Mouse (Mus musculus): ENCODE results near the gene Gpx2. TPM values are rescaled to one million over a fixed set of nuclear protein-coding genes. Genes with fewer than 3 reads are reported as not detected.

Gene Gpx2
- polyA plus RNA-seq (2017; shearing (Covaris generic)): not detected

DNA sequence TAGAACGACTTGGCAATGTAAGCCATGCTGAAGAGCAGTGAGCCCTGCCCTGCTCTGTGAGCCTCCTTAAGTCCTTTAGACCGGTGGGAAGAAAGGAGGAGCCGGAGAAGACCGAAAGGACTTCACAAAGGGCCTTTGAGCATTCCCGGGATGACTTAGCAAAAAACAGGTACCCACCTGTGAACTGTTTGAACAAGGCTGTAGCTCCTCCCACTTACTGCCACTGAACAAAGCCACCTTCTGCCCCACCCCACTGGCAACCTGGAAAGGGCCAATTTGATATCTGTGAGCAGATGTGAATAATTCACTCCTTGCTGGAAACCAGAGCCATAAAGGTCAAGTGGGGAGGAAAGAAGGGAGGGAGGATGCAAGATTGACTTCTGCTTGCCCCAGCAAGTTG is at the start of gene Gpx2:
Gene Gpx2 (minus strand): TSS at position 205 of the 400 bp plus-strand sequence.
- no peak for ATAC-seq

DNA sequence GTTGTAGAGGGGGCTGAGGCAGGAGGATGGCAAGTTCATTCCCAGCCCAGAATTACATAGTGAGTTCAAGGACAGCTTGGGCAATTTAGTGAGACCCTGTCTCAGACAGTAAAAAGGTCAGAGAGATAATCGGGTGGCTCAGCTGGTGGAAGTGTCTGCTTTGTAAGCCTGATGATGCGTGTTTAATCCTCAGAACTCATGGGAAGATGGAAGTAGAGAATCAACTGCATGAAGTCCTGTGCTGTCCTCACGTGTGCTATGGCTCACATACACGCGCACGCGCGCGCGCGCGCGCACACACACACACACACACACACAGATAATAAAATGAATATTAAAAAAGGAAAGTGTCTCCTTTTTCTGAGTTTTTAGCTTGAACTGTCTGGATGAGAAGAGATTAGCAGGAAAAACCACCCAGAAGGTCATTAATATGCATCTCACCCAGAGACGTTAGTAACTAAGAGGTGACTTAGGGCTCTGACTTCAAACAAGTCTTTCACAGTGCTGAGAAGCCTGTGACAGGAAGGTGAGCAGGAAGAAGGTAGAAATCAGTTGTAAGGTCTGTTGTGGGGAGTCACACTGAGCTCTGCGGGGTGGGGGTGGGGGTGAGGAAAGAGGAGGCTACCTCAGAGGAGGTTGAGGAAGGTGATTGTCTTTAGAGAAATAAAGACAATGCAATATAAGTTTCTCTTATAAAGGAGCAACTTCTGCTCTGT is 49.1 kb upstream of the Gpx2 start:
- ATAC-seq: peak; percentile 91

DNA sequence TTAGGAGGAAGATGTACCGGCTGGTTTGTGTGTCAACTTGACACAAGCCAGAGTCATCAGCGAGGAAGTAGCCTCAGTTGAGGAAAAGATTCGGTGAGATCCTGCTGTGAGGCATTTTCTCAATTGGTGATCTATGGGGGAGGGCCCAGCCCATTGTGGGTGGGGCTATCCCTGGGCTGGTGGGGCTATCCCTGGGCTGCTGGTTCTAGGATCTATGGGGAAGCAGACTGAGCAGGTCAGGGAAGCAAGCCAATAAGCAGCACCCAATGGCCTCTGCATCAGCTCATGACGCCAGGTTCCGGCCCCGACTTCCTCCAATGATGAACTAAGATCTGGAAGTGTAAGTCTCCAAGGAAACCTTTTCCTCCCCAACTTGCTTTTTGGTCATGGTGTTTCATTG is 44.7 kb upstream of the Gpx2 start:
- no peak for ATAC-seq

DNA sequence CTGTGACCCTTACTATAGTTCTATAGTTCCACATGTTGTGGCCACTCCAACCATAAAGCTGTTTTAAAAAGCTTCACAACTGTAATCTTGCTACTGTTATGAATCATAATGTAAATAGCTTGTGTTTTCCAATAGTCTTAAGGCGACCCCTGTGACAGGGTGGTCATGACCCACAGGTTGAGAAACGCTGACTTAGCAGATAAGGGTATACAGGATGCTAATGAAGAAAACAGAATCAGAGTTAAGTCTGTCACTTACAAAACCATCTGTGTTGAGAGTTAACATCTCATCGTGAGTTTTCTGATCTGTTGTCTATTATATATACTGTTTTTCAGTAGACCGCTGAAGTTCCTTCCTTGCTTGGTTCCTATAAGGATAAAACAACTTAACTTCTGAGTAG is 43.9 kb upstream of the Gpx2 start:
- no peak for ATAC-seq

DNA sequence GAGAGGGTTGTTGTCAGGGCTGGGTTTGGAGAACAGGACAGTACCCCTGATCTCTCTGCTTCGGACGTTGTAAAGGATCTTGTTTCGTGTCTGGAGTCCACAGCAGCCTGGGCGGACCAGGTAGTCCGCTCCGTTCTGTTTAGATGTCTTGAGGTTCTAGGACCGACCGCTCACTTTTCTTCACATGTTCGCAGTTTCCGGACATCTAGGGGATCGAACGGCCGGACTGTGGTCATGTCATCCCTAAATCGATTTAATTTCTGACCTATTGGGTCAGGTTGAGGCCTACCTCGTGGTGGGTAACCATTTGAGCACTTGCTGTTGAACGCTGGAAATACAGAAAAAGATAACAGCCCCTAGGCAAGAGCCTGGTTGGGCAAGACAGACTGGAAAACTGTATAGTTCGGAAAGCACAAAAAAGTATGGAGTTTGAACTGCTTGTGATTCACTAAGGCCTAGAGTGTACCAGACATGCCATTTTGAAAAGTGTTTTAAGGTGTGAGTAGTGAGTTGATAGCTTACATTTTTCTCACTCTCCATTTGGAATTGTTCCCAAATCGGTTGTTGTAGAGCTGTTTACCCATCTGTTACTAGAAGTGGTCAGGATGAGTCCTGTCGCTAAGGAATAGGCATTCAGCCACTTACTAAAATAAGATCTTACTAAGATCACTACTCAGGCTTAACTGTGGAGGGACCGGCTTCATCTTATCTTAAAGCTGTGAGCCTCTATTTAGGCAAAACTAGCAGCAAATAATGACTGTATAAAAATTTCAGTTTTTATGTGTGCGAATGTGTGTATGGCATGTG is 42.7 kb upstream of the Gpx2 start:
- ATAC-seq: peak; percentile 18

DNA sequence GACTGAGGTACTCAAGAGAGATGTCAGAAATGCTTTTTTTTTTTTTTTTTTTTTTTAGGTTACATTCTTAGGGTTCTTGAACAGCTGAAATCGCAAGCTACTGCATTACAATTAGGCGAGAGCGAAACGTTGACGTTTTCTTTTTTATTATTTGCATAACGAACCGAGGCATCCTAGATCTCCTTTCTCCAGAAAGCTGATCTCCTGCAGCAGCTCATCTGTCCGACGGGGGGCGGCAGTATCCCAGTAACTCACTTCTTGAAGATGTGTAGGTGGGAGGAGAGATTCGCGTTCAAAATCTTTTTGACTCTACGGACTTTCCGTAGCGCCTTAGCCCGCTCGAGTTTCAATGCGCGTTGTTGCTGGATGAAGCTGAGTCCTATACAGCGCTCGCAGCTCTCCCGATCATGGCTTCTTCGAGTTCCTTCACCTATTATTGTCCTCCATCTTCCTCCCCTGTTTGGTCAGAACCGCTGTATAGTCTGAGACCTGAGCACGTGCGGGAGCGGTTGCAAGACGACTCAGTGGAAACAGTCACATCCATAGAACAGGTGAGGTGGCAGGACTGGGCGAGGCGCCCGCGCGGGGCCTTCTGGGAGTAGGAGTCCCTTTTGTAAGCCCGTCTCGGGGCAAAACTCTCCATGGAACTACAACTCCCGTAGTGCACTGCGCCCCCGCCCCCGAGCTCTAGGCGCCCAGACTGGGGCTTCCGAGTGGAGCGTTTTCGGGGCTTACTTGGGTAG is 41.9 kb upstream of the Gpx2 start:
- ATAC-seq: peak; percentile 95

DNA sequence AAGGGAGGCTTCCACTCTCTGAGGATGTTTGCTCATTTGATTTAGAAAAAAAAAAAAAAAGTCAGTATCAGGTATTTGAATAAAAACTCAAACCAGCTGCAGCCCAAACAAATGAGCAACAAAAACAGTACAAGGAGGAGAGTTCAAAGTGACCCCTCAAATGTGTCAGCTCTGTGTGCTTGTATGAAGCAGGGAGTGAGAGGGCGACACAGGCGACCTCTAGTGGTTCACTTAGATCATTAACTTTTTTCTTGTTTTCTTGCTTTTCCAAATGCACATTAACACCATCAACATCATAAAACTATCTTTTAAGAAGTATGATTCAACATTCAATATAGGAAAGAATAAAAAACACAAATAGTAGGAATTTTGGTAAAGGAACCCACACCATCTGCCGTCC is 37.4 kb upstream of the Gpx2 start:
- no peak for ATAC-seq

DNA sequence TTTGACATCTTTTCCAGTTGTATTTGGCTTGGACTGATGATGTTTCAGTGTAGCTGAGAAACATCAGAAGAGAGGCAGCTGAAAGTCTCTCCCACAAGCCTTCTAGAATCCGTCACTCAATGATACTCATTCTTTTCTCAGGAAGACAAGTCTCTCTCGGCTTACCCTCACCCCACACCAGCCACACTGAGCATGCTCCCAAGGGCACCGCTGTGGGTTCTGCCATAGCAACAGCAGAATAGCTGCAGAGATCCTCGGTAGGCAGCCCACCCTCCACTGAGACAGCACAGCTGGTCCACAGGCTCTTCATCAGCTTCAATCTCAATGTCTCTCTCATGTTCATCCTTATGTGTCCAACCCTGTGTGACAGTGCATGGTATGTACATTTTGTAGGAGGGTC is 29.9 kb upstream of the Gpx2 start:
- no peak for ATAC-seq

DNA sequence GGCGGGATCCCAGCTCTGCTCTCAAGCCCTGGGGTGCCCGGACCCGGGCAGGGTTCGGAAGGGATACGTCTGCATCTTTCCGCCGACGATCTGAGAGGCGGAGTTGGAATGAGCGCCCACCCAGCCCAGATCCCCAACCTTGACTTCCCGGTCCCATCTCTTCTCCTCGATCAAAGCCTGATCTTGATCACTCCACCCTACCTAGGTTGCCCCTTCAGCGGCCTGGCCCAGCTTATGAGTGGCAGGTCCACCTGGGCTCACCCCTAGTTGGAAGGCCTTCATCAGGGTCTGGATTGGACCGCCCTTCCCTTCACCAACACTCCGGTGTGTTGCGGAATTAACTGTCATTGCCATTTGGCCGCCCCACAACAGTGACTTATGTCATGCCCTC is 27.3 kb upstream of the Gpx2 start, which contains the start of gene Rab15:
Gene Rab15 (minus strand): TSS at position 258 of the 391 bp plus-strand sequence.
- no peak for ATAC-seq

DNA sequence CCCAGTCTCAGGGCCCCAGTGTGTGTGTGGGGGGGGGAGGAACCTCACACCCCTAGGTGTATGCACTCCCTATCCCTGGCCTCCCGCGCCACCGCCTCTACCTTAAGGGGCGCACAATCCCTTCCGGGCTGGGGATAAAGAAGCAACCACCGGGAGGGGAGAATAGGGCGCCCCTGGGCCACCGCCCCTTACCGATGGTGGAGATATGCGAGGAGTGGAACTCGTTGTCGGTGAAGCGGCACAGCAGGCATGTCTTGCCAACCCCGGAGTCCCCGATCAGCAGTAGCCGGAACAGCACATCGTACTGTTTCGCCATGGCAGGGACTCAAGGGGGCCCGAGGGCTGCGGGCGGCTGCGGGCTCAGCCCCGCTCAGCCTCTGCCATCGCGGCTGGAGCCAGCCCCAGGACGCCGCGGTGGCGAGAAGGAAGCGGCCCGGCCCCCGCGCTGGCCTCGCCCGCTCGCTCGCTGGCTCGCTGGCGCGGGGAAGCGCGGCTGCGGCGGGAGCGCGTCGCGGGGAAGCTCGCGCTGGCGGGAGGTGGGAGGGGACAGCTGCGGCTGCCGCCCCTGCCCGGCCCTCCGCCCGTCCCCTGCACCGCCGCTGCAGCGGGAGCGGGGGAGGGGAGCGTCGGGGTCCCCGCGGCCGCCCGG is 26.8 kb upstream of the Gpx2 start:
- ATAC-seq: peak; percentile 51

DNA sequence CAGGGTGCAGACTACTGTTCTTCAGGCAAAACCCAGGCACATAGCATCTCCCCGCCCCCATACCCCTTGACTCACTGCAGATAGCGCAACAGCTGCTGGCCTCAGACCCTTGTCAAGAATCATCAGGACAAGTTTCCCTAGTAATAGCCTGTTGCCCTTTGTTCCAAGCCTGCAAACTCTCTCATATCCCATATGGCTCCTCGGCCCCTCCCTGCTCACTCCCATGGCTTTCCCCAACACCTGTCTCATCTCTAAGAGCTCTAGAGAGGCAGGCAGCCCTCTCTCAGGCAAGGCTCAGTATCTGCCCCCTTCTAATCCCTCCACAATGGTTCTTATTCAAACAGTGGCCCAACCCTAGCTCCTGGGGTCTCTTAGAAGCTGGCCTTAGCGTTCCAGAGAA is 25.3 kb upstream of the Gpx2 start:
- no peak for ATAC-seq

DNA sequence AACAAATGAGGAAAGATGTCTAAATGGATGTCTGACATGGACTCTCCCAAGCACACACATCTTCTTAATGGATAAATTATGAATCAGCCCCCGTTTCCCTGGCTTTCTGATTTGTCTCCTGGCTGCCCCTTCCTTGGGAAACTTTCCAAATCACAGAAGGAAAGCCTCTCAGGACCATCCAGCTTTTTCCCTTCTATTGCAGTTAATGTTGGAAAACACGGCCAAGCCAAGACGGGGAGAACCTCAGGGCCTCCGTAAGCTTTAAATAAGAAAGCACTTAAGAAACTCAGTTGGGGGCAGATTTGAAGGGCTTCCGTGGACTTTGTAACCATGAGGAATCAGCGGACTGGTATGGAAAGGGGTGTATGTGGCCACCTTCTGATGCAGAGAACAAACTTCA is 24.5 kb upstream of the Gpx2 start:
- ATAC-seq: no peak

DNA sequence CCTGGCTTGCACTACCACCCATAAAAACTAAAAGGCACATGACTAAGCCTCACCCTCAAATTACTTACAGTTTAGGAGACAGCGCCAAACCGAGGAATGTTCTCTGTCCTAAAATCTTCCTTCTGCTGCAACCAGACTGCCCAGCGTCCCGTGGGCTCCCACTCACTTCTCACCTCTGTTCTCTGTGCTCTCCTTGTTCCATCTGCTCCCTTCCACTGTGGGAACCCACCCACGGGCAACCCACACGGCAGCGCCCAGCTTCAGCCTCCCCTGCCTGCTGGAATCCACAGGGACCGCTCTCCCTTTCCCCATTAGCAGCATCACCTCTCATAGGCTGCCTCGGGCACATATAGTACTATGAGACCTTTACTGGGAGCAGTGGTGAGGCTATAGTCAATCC is 23.6 kb upstream of the Gpx2 start:
- no peak for ATAC-seq

DNA sequence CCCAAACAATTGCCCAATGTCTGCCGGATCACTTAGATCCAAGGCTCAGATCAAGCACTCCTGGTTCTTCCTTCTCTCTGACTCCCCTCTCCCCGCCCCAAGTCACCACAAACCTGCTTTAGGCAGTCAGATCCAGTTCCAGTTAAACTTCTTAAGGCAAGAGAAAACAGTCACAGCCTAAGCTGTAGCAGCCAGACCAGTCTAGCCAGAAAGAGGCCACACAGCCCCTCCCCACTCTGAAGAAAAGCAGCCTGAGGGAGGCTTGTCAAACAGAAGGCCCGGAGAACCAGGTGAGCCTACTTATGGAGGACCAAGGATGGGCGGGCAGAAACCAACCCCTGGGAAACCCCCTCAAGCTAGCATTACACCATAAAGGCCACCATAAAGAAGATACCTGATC is 22.8 kb upstream of the Gpx2 start:
- no peak for ATAC-seq

DNA sequence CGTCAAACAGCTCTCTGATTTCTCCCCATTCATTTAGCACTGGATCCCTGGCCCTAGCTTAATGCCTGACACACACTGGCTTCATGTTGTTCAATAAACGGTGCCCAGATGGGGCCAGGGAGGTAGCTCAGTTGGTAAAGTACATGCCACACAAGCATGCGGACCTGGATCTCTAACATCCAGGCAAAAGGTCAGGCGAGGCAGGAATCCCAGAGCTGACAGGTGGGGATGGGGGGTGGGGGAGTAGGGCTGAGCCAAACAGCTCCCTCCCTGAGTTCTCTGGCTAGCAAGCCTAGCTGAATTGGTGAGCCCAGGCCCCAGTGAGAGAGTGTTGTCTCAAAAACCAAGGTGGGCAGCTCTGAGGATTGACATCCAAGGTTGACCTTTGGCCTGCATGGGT is 21.8 kb upstream of the Gpx2 start:
- ATAC-seq: no peak

DNA sequence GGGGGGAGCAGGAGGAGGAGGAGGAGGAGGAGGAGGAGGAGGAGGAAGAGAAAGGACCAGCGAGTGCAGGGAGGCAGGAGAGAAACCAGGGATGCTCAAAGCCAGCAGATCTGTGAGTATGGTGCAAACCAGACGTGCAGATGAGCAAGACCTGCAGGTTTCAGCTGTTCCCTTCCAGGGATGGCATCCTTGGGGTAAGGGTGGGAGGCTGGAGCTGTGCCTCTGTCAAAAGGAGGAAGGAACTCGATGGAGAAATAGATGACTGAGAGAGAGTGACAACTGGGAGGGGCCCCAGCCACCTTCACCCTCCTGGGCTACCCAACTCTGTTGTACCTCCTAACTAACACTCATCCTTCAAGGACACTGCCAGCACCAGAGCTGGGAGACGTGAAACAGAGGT is 21.4 kb upstream of the Gpx2 start:
- ATAC-seq: no peak

DNA sequence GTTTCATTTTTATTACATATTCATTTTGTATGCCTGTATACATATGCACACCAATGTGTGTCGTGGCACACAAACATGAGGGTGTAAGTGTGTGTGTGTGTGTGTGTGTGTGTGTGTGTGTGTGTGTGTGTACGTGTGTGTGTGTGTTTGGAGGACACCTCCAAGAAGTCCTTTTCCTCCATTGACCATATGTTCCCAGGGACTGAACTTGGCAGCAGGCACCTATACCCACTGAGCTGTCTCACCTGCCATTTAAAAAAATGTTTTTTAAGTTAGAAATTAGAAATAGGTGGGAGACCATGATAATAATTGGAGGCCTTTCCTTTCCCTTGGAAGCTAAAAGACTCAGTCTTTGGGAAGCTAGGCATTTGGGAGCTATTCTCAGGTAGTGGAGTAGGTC is 18.8 kb upstream of the Gpx2 start:
- no peak for ATAC-seq

DNA sequence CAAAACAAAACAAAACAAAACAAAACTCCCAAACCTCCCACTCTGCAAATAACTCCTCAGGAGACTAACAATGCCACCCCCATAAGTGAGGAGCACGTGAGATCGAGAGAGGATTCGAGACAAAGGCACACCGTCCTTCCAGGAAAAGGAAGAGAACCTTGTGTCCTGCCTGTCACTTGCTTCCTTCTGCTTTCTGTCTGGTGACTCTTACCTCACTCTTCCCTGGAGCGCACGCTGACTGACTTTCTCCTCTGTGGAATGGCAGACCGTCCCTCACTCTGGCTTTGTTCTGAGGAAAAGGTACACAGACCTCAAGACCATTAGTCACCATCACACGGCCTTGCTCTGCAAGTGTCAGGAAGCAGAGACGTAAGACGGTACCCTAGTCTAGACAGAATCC is 18.2 kb upstream of the Gpx2 start:
- ATAC-seq: no peak

DNA sequence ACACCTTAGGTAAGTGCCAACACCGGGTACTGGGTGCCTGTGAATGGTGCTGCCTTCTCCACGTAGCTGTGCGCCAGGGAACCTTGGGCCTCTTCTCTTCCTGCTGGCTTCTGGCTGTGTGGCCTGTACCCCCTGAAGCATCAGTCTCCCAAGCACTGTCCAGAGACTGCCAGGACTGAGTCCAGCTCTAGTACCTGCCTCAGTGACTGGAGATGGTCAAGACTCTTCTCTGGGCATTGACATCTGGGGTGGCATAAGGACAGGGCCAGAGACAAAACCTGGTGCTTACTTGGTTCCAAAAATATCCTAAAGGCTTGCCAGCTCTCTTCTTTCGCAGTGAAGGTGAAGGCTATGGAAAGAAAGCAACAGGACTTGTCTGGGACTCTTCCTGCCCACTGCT is 15.7 kb upstream of the Gpx2 start:
- ATAC-seq: no peak

DNA sequence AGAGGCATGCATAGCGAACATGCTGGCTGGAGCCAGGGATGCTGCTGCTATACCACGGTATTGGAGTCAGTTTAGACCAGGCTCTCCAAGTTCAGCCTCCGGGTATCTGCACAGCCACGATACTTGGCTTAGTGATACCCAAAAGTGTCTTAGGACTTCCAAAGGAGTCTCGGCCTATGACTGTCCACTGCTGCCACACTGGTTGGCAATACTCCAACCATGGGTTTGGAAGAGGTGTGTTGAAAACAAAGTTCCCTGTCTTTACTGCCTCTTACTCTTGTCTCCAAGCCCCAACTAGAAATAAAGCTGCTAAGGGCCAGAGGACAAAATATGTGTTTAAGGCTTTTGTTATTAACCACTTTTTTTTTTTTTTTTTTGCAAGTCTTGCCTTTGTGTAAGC is 15.1 kb upstream of the Gpx2 start:
- no peak for ATAC-seq

DNA sequence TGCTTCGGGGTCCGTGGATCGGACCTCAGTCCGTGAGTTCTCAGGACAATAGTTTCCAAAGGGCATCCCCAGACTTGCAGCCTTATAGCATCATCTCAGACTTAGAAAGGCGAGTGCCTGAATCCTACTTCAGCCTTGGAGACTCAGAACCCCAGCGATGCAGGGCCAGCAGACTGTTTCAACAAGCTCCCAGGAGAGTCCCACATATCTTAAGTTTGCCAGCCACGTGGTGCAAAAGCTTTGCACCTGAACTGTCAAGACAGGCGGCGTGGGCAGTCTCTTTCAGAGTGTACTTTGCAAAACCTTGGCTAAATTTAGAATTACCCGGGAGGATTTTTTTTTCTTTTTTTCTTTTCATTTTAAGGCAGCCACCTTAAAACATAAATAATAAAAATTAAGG is 12.4 kb upstream of the Gpx2 start:
- ATAC-seq: no peak

DNA sequence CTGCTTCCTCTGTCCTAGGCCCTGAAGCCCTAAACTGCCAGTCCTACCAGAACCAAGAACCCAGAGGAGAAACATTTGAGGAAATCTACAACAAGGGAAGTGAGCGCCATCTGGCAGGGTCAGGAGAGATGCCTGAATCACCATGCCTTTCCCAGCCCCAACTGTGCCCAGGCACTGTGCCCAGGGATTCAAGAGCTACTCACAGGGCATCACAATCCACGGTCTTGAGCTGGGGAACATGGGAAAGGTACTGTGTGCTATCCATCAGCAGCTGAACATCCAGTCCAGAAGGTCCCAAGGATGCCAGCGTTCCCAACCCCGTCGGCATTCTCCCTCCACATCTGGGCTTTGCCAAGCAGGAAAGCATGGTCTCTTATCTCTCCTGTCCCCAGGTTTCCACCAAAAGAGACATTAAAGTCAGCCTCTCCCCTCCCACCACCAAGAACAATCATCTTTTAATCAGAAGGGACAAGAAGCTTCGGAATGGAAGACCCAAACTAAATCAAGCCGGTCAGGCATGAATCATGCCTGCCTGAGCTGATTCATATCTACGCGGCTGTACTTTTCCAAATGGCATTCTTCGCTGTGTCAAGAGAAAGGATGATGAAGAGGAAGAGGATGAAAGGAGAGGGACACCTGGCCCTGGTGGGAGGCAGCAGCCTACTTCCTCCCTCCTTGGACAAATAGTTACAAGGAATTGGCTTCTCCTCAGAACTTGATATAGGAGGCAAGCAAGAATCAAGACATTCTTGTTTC is 9.9 kb upstream of the Gpx2 start:
- ATAC-seq: no peak

Data from CD4-positive, CD25-positive, alpha-beta regulatory T cell, adult 4 months (primary cell).